Mouse (Mus musculus) embryonic facial prominence, embryonic 12.5 days (tissue): ENCODE data around the gene Slc24a4. TPM values are rescaled to one million over a fixed set of nuclear protein-coding genes. Genes with fewer than 3 reads are reported as not detected.

Source experiments
- ATAC-seq: fragments of 200-750 bp; cut with Nextera tagmentation; 2 replicates; pipeline ENCODE4 v1.8.0; 2017; ENCODE audit not compliant: insufficient number of reproducible peaks, insufficient read depth, low FRiP score, low TSS enrichment
- H3K27ac ChIP-seq: fragments of 300-500 bp; sonication (generic); 2 replicates; pipeline ENCODE4 v1.5.1; 2016; ENCODE audit warnings: mild to moderate bottlenecking
- H3K27me3 ChIP-seq: fragments of 300-500 bp; sonication (generic); 2 replicates; pipeline ENCODE4 v1.6.1; 2016; ENCODE audit warnings: mild to moderate bottlenecking, moderate library complexity
- H3K36me3 ChIP-seq: fragments of 300-500 bp; sonication (generic); 2 replicates; pipeline ENCODE4 v1.6.1; 2016; ENCODE audit warnings: mild to moderate bottlenecking
- H3K4me1 ChIP-seq: fragments of 300-500 bp; sonication (generic); 2 replicates; pipeline ENCODE4 v1.6.1; 2016
- H3K4me2 ChIP-seq: fragments of 300-500 bp; sonication (generic); replicated peaks from 2 replicates; pipeline ENCODE4 v1.6.1; 2016; ENCODE audit warnings: mild to moderate bottlenecking, moderate library complexity
- H3K4me3 ChIP-seq: fragments of 300-500 bp; sonication (generic); 2 replicates; pipeline ENCODE4 v1.5.1; 2016; ENCODE audit warnings: mild to moderate bottlenecking
- H3K9ac ChIP-seq: fragments of 300-500 bp; sonication (generic); 2 replicates; pipeline ENCODE4 v1.6.1; 2016; ENCODE audit warnings: mild to moderate bottlenecking, moderate library complexity
- H3K9me3 ChIP-seq: fragments of 300-500 bp; sonication (generic); 2 replicates; pipeline ENCODE4 v1.6.1; 2016; ENCODE audit warnings: mild to moderate bottlenecking, moderate library complexity
- WGBS: fragments of 180-500 bp; shearing (Covaris S2); methylation state at CpG from one replicate; pipeline ENCODE4 v1.1.7; 2016; 5-methylcytosine and 5-hydroxymethylcytosine counted together
- polyA plus RNA-seq: library from polyadenylated mRNA; unstranded; fragments of >200 nt; fragmentation: Nextera tagmentation; extraction: Ambion mirVana; gene quantifications from 2 replicates; pipeline ENCODE4 v1.2.1, GENCODE M21; 2016

Slc24a4 gene
- polyA plus RNA-seq, 1 experiment from 2014 or later: 0.75 TPM

DNA sequence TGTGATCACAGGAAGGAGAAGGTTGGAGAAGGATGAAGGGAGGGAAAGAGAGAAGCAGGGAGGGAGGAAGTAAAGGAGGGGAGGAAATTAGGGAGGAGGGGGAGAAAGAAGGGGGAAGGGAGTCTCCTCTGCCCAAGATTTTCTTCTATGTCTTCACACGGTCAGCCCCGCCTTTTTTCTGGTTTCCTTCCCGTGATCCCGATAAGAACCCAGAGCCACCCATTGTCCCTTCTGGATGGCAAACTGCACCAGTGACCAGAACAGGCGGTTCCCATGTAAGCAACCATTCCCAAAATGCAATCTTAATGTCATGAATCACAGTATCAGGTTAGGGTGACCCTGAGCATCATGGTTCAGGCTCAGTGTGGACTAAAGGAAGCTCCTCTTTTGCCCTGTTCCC is 38.8 kb downstream of the Slc24a4 start:
- no peak for ATAC-seq

GRCm38 (mm10) chr12:102172746-102173145 is 44.2 kb downstream of the Slc24a4 start:
- H3K36me3 ChIP-seq: no peaks in the 10 kb centered on the region
- 88% methylated on average over 11 of the region's 11 CpGs for WGBS
- no peak for ATAC-seq

More for the DNA sequence above, 38.8 kb downstream of the Slc24a4 start:
- no peaks in the 10 kb centered on the region for H3K9me3 ChIP-seq
- H3K27me3 ChIP-seq: no peaks in the 10 kb centered on the region
- H3K4me2 ChIP-seq: no peak overlapping the region
- H3K9ac ChIP-seq: no peak overlapping the region
- no peak overlapping the region for H3K4me3 ChIP-seq
- no peak overlapping the region for H3K27ac ChIP-seq
- 0 out of 2 replicates have a peak, but pooled peaks cover 7% of the 10 kb centered on the region for H3K4me1 ChIP-seq
- no peaks in the 10 kb centered on the region for H3K36me3 ChIP-seq
- 56% methylated on average over 5 of the region's 5 CpGs for WGBS

GRCm38 (mm10) chr12:102173345-102173744 is 44.8 kb downstream of the Slc24a4 start:
- Histone ChIP-seq H3K4me1 (no peaks in the 10 kb centered on the region), H3K4me2 (no peak overlapping the region), H3K9ac (no peak overlapping the region), H3K9me3 (no peaks in the 10 kb centered on the region), H3K4me3 (no peak overlapping the region), H3K27ac (no peak overlapping the region), H3K27me3 (no peaks in the 10 kb centered on the region), H3K36me3 (no peaks in the 10 kb centered on the region)
- 82% methylated on average over 5 of the region's 5 CpGs for WGBS
- ATAC-seq: 0 out of 2 replicates have a peak, but pooled peaks have one; percentile 28

More at GRCm38 (mm10) chr12:102172746-102173145, 44.2 kb downstream of the Slc24a4 start:
- Histone ChIP-seq H3K9ac (no peak overlapping the region), H3K27ac (no peak overlapping the region), H3K9me3 (no peaks in the 10 kb centered on the region), H3K4me3 (no peak overlapping the region), H3K27me3 (no peaks in the 10 kb centered on the region), H3K4me2 (no peak overlapping the region), H3K4me1 (no peaks in the 10 kb centered on the region)

DNA sequence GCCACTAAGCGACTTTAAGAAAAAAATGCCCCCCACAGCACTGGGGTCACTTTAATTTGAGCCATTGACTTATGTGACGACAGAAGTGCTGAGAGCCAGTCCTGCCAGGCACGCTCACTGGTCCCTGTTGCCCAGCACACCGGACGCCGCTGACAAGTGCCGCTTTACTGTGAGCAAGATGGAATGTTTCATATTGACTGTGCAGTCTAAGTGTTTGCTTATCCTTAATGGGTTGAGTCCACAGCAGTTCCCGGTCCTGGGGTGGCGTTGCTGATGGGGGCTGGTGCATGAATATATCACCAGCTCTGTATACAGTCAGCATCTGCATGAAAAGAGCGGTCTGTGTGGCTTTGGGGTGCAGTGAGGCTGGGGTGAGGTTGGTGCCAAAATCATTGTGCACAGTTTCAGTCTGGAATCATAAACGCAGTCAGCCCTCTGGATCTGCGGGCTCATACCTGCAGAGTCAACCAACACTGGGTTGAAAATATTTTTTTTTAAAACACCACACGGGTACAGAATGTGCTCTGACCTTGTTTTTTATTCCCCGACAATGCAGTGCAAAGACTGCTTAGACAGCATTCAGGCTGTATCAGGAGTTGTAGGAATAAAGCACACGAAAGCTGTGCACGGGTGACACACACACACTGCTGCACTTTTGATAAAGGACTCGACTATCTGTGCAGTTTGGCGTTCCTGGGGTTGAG is 52.0 kb downstream of the Slc24a4 start:
- Histone ChIP-seq H3K4me1 (no peaks in the 10 kb centered on the region), H3K36me3 (no peaks in the 10 kb centered on the region), H3K4me2 (no peak overlapping the region), H3K27ac (no peak overlapping the region), H3K27me3 (no peaks in the 10 kb centered on the region), H3K9me3 (no peaks in the 10 kb centered on the region), H3K4me3 (no peak overlapping the region), H3K9ac (no peak overlapping the region)
- ATAC-seq: no peak
- WGBS: 87% methylated on average over 18 of the region's 18 CpGs

GRCm38 (mm10) chr12:102181799-102182357 is 53.3 kb downstream of the Slc24a4 start:
- Histone ChIP-seq H3K9me3 (no peaks in the 10 kb centered on the region), H3K4me1 (no peaks in the 10 kb centered on the region), H3K36me3 (no peaks in the 10 kb centered on the region), H3K27ac (no peak overlapping the region), H3K27me3 (no peaks in the 10 kb centered on the region), H3K9ac (no peak overlapping the region), H3K4me3 (no peak overlapping the region), H3K4me2 (no peak overlapping the region)
- no peak for ATAC-seq
- WGBS: 45% methylated on average over 5 of the region's 5 CpGs

- Histone ChIP-seq H3K4me1 (no peaks in the 10 kb centered on the region), H3K9me3 (no peaks in the 10 kb centered on the region), H3K27me3 (no peaks in the 10 kb centered on the region), H3K4me3 (no peak overlapping the region), H3K4me2 (no peak overlapping the region), H3K36me3 (no peaks in the 10 kb centered on the region), H3K27ac (no peak overlapping the region), H3K9ac (no peak overlapping the region)
- no peak for ATAC-seq
- 76% methylated on average over 6 of the region's 6 CpGs for whole genome bisulfite sequencing
These were observed 54.1 kb downstream of the Slc24a4 start for GRCm38 (mm10) chr12:102182621-102183020.

- ATAC-seq: no peak
- no peak overlapping the region for H3K9ac ChIP-seq
- no peak overlapping the region for H3K27ac ChIP-seq
- H3K4me1 ChIP-seq: no peaks in the 10 kb centered on the region
- no peak overlapping the region for H3K4me2 ChIP-seq
- no peaks in the 10 kb centered on the region for H3K27me3 ChIP-seq
- H3K4me3 ChIP-seq: no peak overlapping the region
- WGBS: 72% methylated on average over 9 of the region's 9 CpGs
- peaks cover 3% of the 10 kb centered on the region; the same call in 1 of the 2 replicates for H3K9me3 ChIP-seq
- no peaks in the 10 kb centered on the region for H3K36me3 ChIP-seq
These were observed 54.7 kb downstream of the Slc24a4 start for GRCm38 (mm10) chr12:102183201-102183600.

GRCm38 (mm10) chr12:102190820-102191219 is 62.3 kb downstream of the Slc24a4 start:
- 82% methylated on average over 11 of the region's 11 CpGs for WGBS
- Histone ChIP-seq H3K27me3 (0 out of 2 replicates have a peak, but pooled peaks cover 3% of the 10 kb centered on the region), H3K4me2 (no peak overlapping the region), H3K36me3 (no peaks in the 10 kb centered on the region), H3K9me3 (peaks cover 10% of the 10 kb centered on the region; the same call in 1 of the 2 replicates), H3K27ac (no peak overlapping the region), H3K4me3 (no peak overlapping the region), H3K4me1 (no peaks in the 10 kb centered on the region), H3K9ac (no peak overlapping the region)
- ATAC-seq: no peak

DNA sequence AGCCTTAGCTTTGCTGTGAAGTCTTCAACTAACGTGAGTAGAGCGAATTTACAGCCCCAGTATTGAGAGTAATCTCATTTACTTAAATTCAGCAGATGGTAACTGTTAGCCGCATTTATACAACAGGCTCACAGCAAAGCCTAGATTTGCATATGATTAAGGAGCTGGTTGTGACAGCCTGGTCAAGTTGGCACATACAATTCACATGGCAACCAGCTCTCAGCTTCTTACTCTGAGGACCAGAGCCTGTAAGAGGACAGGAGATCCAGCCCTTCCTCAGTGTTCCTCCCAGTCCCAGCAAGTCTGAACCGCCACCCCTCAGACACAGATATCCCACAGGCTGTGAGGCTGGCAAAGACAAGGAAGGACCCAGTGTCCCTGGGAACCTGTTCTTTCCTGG is 73.0 kb downstream of the Slc24a4 start:
- no peaks in the 10 kb centered on the region for H3K9me3 ChIP-seq
- WGBS: 68% methylated on average over 4 of the region's 4 CpGs
- H3K9ac ChIP-seq: no peak overlapping the region
- H3K27me3 ChIP-seq: no peaks in the 10 kb centered on the region
- no peak for ATAC-seq
- no peak overlapping the region for H3K4me2 ChIP-seq
- no peaks in the 10 kb centered on the region for H3K36me3 ChIP-seq
- H3K27ac ChIP-seq: no peak overlapping the region
- 0 out of 2 replicates have a peak, but pooled peaks cover 3% of the 10 kb centered on the region for H3K4me1 ChIP-seq
- H3K4me3 ChIP-seq: no peak overlapping the region

DNA sequence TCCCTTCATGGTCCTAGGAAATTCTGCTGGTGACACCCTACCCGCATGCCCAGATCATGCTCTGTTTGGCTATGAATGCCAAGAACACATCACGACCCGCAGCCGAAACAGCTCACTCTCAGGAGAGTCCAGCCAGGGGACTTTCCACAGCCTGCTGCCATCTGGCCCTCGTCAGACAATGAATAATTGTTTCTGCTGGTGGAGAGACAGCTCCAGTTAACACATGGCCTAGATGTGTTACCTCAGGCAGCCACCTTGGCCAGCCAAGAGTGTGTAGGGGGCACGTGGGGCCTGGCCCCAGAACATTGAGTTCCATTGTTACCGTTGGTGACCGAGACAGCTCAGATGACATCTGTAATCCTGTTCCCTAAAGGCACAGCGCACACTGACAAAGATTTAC is 74.4 kb downstream of the Slc24a4 start:
- Histone ChIP-seq H3K9me3 (no peaks in the 10 kb centered on the region), H3K4me1 (0 out of 2 replicates have a peak, but pooled peaks cover 3% of the 10 kb centered on the region), H3K27ac (no peak overlapping the region), H3K4me3 (no peak overlapping the region), H3K4me2 (no peak overlapping the region), H3K27me3 (no peaks in the 10 kb centered on the region), H3K36me3 (no peaks in the 10 kb centered on the region), H3K9ac (no peak overlapping the region)
- no peak; the same call in 1 of the 2 replicates for ATAC-seq
- 20% methylated on average over 9 of the region's 9 CpGs for WGBS

- H3K9me3 ChIP-seq: no peaks in the 10 kb centered on the region
- 0 out of 2 replicates have a peak, but pooled peaks cover 3% of the 10 kb centered on the region for H3K4me1 ChIP-seq
- H3K4me2 ChIP-seq: no peak overlapping the region
- H3K27ac ChIP-seq: no peak overlapping the region
- H3K27me3 ChIP-seq: no peaks in the 10 kb centered on the region
- H3K36me3 ChIP-seq: no peaks in the 10 kb centered on the region
- H3K9ac ChIP-seq: no peak overlapping the region
- WGBS: 66% methylated on average over 1 of the region's 1 CpGs
- ATAC-seq: no peak
- no peak overlapping the region for H3K4me3 ChIP-seq
These were observed 77.9 kb downstream of the Slc24a4 start for GRCm38 (mm10) chr12:102206471-102206870.

DNA sequence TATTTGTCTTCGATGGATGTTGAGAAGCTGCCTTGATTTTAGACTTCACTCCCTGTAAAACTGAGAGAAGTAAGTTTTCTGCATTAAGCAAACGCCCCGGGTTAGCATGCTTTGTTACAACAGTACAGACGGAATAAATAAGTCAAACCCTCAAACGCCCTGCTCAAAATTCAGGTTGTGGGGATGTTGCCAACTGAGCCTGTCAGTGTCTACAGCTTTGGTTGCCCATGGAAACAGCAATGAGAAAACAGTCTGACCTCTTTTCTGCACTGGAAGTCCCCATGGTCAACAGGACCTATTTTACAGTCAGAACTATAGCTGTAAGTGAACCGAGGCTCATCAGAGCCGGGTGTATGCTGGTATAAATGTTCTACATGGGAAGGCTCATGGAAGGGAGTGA is 78.7 kb downstream of the Slc24a4 start:
- no peaks in the 10 kb centered on the region for H3K36me3 ChIP-seq
- H3K4me1 ChIP-seq: no peaks in the 10 kb centered on the region
- no peak overlapping the region for H3K27ac ChIP-seq
- no peak overlapping the region for H3K4me3 ChIP-seq
- no peaks in the 10 kb centered on the region for H3K9me3 ChIP-seq
- 89% methylated on average over 7 of the region's 7 CpGs for WGBS
- H3K9ac ChIP-seq: no peak overlapping the region
- H3K4me2 ChIP-seq: no peak overlapping the region
- no peaks in the 10 kb centered on the region for H3K27me3 ChIP-seq
- no peak for ATAC-seq
